Mouse (Mus musculus) naive thymus-derived CD4-positive, alpha-beta T cell, adult 2 months (primary cell): ENCODE measurements around the gene Unc13c.

ENCODE experiments used
- DNase-seq: peaks from one replicate; pipeline ENCODE4 v3.0.0-alpha.2; 2011; ENCODE audit warnings: low read depth

Unc13c gene

DNA sequence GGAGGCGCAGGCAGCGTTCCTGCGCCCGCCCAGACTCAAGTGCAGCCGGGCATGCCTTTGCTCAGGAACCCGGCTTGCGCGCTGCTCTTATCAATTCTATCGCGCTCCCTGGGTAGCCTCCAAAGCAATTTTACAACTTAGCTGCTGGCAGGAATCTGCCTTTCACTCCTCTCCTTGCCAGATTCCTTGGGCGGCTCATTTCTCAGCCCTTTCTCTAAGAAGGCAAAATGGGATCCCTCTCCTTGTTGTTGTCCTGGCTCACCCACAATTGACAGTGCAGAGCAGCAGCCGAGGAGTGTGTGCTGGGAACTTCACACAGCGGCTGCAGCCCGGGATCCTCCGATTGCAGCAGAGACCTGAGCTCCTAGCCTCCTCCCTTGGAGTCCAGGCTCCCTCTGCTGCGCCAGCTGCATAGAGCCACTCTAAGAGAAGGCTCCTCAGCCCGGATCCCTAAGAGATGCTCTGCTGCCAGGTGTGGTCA is at the start of gene Unc13c:
Gene Unc13c, minus strand, starts transcription at position 326 of the 481 bp plus-strand sequence.
- no peak for DNase-seq

DNA sequence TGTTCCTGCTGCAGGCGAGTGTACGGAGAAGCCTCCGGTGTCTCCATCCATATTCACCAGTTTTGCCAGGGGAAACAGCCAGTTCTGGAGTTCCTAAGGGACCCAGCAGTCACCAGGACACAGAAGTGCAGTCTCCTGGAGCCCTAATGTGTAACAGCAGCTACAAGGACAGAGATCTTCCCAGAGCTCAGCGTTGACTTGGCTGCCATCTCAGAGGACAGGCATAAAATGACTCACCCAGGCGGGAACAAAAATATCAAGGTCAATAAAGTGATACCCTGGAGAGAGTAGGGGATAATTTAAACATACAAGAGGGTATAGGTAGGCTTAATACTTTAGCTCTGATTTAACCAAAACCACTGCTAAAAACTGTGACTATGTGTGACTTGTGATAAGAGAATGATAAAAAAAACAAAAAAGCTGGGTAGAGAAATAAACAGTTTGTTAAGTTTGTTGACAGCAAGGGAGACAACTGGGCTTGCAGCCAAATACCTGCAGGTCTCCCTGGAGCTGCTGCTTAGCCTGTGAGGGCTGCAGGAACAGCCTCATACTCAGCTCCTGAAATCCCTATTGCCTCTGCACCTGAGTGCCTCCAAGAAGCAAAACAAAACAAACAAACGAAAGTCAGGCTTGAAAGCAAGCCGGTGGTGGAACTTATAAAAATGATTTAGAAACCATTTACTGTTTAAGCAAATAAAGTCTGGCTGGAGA is 39.4 kb upstream of the Unc13c start:
- no peak for DNase-seq

DNA sequence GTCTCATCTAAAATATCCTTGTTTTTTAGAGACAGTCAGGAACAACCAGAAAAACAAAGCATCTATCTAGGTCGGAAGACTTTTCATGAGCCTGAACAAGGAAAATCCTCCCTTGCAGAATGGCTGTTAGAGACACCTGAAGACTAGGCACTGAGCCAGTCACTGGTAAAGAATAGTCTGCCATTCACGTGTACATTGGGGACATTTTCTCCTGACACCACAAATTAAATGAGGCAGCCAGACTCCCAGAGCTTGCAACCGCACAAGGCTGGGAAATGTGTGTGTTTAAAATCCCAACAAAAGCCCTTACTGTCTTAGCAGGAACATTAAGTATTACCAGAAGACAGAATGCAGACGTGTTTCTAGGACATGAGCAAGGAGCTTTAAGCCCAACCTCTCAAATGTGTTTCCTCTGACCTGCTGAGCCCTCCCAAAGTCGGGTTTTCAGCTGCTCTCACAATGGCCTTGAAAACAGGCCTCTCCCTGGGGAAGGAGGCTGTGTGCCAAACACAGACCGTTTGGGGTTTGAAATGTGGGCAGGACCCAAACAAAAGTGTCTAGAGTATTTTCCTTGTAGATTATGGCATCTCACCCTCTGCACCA is 33.7 kb upstream of the Unc13c start:
- no peak for DNase-seq

DNA sequence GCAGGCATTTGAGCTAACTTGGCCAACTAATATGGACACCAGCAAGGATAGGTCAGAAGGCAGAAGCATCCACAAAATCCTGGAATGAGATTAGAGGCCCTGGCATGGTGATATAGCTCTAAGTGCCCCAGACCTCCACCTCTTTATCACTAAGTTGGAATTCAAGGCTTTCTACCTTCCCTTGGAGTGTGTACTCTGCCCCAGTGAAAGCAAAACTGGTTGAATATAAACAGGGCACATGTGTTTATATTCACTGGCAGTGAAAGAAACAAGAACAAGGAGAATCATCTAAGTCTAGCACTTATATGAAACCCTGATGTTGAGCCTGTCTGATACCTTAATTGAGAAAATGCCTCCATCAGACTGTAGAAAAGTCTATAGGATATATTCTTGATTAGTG is 19.3 kb upstream of the Unc13c start:
- DNase-seq: no peak

DNA sequence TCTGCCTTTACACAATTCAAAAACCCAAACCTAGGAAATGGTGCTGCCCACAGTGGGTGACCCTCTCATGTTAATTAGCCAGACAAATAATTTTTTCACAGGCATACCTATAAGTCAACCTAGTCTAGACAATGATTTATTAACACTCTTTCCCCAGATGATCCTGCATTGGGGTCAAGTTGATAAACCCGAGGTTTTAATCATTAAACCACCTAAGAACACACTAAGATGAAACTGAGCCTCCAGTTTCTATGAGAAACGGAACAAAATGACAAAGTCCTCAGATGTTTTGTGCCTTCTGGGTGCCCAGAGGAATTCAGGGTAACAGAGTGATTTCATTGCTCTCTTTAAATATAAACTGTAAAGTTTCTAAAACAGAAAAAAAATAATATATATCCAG is 18.5 kb upstream of the Unc13c start:
- no peak for DNase-seq

DNA sequence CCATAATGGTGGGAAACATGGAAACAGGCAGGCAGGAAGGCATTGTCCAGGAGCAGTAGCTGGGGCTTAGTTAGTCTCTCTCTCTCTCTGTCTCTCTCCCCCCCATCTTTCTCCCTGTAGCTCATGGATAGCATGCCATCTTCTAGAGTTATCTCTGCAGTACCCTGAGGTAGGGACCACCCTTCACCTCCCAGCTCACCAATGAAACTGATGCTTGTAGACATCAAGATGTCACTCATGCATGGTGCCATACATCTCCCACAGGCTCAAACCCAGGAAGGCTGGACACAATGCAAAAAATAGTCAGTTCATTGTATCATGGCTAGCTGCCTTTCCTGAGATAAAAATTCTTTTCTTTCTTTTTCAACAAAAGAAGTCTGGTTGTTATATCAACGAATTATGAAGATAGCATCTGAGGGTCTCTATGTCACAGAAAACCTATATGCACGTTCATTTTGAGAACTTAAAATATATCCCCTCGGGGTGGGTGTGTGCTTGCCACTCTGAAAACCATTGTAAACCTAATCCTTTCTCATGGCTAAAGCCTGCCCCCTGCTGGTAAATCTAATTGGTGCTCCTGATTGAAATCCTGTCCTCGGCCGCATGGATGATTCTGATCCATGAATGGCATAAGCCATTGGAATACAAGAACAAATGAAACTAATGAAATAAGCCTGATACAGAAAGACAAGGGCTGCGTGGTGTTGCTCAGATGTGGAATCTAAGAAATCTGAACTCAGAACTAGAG is 14.0 kb upstream of the Unc13c start:
- no peak for DNase-seq

DNA sequence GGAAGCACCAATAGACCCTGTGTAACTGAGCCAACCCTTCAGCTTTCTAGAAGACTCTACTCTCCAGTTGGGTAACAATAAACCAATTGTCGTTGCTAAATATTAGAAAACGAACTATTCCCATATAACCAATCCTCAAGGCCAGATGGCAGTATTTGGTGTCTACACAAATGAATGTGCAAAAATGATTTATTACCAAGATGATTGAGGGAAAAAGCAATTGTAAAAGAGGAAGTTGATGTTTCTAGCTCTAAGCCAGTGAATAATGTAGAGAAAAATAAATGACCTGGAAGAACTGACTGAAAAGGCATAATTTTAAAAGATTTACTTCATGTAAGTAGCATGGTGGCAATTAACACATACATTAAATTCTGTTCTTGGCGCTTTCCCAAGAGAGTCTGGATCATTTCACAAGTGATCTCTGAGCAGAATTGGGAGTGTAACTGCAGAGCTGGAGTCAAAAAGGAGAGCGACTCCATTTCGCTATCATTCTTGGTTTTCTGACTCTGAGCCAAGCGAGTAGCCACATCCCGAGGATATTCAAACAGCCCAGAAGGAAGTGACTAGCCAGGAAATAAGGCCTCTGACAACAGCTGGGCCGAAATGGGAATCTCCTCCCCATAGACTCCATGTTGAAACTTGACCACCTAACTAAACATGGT is 3.7 kb upstream of the Unc13c start:
- no peak for DNase-seq

DNA sequence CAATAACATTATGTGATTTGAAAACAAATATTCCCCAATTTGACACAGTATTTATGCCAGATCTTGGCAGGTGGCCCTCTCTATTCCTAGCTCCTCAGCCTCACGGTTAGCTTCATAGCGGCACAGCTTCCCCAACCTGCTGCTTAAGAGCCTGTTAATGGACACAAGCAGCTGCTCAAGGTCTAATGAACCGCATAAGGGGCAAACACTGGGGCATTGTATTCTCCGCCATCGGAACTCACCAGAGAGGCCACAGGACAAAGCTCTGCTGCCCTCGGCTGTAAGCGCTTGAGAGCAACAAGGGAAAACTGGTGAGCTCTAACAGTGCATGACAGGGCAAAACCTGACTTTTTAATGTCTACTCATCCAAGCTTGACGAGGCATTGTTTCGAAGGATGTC is 2.0 kb upstream of the Unc13c start:
- no peak for DNase-seq

DNA sequence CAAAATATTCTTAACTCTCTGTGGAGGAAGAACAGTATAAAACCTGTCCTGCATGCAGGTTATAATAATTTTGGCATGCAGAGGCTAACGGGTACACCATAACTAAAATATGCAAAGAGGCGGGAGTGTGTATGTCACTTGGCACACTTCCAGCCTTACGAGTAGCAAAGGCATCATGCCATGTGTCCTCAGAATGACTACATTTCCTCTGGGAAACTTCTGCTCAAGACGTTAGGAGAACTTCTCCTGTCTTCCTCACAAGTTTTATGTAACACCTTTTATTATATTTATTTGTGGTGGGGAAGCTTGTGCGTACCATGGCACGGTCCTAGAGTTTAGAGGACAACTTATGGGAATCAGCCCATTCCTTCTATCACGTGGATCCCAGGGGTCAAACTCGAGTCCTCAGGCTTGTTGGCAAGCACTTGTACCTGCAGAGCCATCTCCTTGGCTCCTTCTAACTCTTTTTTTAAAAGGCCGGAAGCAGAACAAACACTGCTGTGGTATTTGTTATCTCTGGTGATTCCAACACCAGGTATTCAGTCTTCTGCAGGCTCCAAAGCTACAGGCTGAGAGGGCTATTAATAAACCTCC is 3.3 kb downstream of the Unc13c start:
- no peak for DNase-seq

DNA sequence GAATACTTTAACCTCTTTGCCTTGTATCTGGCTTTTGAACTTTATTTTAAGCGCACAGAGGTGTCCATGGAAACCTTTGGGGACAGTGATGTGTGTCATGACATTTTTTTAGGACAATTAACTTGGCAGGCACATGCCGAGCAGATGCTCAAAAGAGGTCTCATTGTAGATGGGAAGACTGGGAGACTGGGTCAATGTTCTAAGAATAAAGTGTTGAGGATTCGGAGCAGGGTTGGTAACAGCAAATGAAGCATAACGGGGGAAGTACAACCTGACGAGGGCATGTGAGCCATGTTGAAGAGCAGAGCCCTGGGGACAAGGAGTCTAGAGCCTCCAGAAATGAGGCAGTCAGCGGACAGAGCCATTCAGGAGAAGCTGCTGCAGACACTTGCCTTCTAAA is 6.3 kb downstream of the Unc13c start:
- DNase-seq: no peak

DNA sequence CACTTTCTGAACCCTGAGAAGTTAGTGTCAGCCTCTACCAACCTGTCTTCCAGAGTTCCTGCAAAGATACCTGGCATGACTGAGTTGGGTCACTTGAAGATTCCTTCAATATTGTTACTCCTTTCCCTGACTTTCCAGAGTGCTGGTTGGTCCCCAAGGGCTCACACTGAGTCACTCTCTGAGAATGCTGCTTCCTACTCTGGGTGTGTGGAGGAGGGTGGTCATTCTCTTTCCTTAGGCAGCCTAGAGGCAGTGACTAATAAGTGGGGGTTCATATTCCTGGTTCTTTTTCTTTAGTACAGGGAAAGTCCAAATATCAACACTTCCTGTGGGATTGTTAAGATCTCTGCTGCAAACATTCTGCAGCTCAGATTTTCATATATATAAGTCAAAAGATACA is 16.4 kb downstream of the Unc13c start:
- DNase-seq: no peak

DNA sequence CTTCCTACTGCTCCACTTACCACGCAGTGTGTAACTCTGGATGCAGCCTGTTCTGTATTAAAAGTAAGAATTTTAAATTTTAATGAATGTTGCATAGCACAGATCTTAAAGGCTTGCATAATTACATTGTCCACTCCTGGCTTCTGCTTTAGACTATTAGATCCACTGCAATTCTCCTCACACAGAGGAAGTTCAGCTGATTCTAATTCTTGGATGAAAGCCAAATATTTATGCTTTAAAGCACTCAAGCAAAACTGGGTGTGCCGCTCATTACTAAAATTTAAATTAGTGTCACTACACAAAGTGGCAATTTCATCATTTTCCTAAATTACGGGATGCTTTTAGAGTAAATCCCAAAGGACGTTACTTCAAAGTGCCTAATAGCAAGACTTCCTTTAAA is 17.2 kb downstream of the Unc13c start:
- no peak for DNase-seq

DNA sequence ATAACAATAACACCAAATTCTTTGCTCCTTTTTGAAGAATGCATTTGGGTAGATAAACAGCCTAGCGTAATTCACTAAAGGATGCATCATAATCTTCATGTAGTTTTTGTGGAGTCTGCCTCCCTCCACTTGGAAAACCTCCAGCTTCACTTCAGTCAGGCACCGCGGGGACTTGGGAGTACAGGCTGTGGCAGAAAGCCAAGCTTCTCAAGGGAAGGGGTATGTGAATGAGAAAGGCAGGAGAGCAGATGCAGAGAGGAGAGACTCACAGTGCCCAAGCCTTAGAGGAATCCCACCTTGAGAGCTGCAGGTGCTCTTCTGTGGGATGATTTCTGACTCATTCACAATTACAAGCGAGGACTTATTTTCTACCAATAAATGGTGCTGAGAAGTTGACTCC is 33.9 kb downstream of the Unc13c start:
- DNase-seq: no peak

DNA sequence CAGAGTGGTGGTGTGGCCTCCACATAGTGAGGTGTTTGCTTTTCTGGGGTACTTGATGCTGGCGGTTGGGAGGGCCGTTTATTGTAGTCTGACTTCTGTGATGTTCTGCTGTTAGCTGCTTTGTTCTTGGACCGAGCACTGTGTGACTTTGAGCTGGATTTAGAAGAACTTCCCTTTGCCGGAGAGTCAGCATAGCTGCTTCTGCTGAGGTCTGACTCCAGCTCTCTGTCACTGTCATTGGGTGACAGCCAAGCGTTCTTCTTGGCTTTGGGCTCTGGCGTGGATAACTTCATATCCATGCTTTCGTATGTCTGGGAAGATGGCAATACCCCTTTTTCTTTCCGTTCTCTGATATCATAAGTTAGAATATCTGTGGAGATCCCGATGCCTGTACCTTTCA is 36.8 kb downstream of the Unc13c start:
- DNase-seq: no peak

DNA sequence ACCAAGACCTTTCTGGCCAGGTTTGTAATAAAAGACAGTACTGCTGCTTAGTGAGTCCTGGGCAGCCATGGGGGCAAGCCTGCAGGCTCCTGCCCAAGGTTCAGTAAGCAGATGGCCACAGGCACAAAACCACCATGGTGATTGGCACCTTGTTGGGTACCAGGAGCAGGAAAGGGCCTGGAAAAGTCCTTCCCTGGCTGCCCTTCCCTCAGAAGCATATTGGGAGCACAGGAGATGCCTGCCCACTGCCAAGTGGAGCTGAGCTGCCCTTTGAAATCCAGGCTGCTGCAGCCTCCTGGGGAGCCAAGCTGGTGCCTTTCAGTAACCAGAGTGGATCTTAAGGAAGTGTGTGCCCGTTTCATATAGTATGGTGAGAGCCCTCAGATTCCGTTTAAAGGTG is 41.5 kb downstream of the Unc13c start:
- no peak for DNase-seq

DNA sequence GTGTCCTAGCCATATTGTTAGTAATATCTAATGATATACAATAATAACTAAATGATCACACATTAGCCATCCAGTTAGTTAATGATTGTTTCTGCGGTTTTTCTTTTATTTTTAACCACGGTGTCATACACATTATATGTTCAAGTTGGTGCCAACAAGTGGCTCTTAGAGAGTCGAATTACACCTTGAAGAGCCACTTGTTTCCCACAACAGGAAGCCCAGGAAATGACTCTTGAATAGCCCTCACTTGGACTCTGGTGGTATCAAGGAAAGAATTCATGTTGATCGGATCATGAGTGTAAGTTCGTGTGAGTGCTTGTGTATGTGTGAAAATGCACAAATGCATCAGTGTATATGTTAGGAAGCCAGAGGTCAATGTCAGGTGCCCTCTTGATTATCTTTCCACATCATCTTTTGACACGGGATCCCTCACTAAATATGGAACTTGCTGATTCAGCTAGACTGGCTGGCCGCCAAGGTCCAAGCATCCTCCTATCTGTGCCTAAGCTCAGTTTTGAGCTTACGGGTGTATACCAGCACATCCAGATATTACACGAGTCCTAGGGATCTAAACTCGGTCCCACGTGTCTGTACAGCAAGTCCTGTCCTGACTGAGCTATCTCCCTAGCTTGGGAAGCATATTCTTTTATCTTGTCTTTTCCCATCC is 46.2 kb downstream of the Unc13c start:
- DNase-seq: no peak

DNA sequence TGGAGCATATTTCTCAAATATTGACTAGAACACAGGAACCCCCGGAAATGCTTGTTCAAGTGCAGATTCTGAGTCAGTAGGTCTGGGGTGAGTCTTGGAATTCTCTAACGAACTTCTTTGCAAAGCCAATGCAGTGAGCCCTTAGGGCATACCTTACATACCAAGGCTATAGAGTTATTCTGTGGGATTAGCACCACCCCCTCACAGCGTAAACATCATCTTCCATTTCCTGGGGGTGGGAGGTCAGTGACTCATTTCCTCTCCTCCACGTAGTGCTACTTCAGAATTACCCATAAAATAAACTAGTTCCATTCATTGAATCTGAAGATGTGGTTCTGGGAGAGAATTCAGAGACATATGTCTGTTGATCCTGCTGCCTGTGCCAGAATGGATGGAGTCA is 62.8 kb downstream of the Unc13c start:
- DNase-seq: no peak

DNA sequence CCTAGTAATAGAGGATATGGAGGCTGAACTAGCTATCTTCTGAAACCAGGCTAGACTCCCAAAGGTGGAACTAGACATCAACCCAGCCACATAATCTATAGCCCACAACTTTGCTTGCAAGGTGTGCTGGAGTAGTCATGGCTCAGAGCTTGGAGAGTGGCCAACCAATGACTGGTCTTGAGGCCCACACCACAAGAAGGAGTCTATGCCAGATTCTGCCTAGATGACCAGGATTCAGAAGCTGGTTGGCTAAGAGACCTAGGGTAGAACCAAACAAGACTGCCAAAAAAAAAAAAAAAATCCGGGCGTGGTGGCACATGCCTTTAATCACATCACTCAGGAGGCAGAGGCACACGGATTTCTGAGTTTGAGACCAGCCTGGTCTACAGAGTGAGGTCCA is 70.2 kb downstream of the Unc13c start:
- DNase-seq: no peak

DNA sequence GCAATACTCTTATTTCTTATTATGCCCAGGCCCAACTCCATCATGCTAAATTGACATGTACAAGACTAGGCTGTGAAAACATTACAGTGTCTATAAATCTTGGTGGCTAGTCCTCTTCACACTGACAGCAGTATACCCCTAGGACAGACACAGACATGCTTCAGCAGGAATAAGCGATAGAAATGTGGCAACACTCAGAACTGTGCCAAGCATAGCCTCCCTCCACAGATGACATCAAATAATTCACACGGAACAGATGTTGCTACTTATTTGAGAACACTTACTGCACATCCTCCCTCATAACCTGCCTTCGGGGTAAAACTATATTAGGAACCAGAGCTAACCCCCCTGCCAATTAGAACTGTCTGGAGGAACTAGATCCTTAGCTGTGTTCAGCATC is 72.6 kb downstream of the Unc13c start:
- DNase-seq: no peak

DNA sequence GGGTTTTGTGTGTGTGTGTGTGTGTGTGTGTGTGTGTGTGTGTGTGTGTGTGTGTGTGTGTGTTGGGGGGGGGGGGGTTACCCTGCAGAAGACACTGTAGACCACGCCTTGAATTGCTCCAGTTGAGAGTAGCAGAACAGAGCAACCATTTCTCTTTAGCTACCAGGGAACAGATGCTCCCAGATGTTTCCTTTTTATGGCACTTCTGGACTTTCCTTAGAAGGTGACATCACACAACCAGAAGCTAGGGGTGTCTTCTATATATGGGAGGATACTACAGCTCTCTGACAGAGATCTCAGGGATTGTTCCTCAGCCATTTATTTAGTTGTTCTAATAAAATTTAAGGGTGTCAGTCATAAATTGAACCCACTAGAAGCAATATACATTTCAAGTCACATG is 85.2 kb downstream of the Unc13c start:
- DNase-seq: no peak

DNA sequence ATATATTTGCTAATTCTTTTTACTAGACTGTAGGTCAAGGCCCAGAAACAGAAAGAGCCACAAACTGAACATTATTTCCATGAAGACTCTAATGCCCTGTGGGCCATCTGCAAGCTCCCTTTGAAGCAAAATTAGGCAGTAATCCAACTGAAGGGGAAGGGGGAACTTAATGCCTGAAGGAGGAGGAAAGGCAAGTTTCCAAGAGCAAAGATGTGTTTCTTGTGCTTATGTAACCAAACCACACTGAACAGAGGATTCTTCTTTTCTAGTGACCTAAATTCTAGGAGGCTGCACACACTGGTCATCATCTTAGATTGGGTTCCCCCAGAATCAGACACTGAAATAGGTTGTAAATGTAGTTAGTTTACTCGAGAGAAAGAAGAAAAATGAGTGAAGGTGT is 85.6 kb downstream of the Unc13c start:
- DNase-seq: no peak

DNA sequence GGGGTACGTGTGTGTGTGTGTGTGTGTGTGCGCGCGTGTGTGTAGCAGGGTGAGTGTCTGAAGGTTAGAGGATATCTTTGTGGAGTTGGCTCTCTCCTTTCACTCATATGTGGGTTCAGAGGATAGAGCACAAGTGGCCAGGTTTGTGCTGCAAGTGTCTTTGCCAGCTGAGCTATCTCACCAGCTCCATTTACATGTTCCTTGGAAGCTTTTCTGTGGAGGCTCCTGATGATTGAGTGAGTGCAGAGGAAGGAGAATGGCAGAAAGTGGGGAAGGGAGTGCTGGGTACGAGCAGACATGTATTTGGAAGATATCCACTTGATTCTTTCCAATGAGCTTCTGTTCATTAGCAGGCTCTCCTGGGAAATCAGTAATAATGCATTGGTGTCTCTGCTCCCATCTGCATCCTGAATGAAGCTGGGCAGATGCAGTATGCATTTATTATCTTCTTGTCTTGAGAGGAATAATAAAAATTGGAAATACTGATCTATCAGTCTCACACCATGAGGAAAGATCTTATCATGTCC is 86.3 kb downstream of the Unc13c start:
- DNase-seq: no peak
